Mouse (Mus musculus): ENCODE measurements around the gene Tnrc6c. TPM values are rescaled to one million over a fixed set of nuclear protein-coding genes. Genes with fewer than 3 reads are reported as not detected.

Tnrc6c gene
- polyA plus RNA-seq, 1 experiment: 28.1 TPM

DNA sequence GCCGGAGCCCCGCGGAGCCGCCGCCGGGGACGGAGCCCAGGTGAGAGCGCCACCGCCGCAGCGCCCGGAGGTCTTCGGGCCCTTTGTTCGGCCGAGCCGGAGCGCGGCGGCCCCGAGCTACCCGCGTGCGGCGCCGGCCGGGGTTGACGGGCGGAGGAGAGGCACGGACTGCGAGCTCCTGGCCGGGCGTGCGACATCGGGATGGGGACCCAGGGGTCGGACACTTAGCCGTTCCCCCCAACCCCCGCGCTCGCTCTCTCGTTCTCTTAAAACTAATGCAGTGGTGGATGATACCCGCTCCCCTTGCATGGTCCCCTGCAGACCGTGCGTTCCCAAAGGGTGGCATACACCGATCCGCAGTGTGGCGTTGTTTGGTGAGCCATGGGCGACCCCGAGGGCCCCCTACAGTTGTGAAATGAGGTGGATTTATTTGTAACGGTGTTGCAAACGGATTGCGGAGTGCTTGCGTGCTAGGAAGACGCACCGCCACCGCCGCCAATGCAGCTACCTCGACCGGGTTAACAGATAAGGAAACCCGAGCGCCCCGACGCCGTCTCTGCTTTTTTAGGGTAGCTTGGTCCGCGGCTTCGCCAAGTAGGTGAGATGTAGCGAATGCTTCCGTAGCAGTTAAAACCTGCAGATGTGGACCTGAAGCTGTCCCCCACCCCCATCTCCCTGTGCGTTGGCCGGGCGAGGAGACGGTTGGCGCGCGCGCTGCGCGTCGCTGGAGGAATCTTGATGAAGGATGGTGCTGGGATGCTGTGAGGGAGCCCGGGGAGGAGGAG, 1.4 kb downstream of the Tnrc6c start:
- TF ChIP-seq GATA1 (IDR thresholded peaks at IDR 0.05; ENCODE audit: low read length): no peak

DNA sequence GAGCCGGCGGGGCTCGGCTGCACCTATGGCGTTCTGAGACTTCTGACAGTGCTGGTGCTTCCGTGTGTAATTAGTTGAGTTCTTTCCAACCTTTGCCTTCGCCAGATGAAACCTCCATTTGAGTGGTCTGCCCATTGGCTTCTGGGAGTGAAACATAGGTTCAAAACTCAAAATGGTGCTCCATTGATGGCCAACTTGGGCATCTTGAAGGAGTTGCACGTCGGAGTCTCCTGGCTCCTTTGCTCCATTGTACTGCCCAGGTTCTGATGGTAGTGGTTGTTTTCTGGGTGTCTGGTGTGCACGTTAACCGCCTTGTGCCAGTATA, 1.9 kb downstream of the Tnrc6c start:
- no peak for TF ChIP-seq GATA1 (IDR thresholded peaks at IDR 0.05; ENCODE audit: low read length)

DNA sequence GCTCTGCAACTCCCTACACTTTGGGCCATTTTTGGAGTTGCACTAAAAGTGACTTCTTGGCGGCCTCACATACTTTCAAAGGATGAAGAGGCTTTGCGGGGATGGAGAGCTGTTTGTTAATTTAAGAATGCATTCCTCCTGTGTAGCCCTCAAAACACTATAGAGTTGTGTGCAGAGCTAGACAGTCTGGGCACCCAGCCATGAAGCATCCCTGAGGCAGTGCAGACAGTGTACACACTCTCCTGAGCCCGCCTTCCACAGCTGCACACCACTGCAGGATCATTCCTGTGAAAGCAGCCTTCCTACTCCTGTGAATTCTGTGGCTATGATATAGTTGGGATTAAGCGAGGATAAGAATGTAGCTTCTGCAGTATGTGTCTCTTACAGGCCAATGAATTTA, 4.9 kb downstream of the Tnrc6c start:
- TF ChIP-seq GATA1 (IDR thresholded peaks at IDR 0.05; ENCODE audit: low read length): no peak

DNA sequence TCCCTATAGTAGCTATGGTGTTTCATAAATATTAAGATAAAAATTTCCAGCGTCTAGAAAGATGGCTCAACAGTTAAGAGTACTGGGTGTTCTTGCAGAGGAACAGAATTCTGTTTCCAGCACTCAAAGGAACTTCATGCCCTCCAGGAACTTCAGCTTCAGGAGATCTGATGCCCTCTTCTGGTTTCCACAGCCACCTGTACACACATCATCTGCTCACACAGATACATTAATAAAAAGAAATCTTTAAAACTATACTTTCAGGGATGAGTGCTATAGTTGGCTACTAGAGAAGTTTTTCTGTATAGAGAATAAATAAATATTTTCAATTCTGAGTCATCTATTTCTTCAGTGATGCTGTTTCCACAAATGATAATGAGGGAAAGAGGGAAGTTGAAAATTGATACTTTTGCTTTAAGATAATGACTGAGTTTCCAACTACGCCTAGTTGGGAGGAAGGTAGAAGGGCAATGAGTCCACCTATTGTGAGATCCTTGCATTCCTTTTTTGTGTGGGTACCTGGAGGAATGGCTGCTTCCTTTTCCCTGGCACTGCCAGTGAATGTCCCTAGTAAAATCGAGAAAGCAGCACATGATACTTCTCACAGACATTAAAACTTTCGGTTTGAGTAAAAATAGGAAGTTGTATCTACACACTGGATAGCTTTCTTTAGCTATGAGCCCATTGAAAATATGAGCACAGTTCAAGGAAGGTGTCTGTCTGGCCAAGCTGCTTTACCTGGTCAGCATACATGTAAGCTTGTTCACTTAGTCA, 9.1 kb downstream of the Tnrc6c start:
- TF ChIP-seq GATA1 (IDR thresholded peaks at IDR 0.05; ENCODE audit: low read length): no peak

DNA sequence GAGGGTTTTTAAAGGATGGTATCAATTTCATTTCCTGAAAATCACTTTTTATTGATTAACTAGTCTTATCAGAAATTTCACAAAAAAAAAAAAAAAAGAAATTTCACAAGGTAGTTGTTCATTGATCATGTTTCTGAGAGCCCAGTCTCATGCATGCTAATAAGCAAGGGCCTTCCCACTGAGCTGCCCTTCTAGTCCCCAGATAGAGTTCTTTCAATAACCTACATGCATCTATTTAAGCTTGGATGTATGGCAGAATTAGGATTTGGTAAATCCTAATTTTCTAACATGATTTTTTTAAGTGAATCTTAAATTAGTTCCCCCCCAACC, 9.7 kb downstream of the Tnrc6c start:
- TF ChIP-seq GATA1 (IDR thresholded peaks at IDR 0.05; ENCODE audit: low read length): no peak

DNA sequence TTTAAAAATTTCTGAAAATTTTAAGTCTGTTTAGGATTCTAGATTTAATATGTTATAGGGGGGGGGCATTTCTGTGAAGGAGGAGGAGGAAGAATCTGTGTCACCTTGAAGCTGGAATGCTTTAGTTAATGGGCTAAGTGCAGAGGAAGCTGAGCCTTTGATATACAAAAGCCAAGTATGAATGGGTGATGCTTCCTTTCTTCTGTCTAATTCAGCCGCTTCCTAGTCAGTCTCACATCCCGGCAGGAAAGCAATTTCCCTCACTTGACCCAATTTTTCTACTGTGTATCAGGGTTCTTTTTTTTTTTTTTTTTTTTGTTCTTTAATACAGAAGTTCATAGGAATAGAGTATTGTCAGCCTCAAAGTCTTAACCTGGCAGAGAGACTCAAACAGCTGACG, 11.1 kb downstream of the Tnrc6c start:
- no peak for TF ChIP-seq GATA1 (IDR thresholded peaks at IDR 0.05; ENCODE audit: low read length)

DNA sequence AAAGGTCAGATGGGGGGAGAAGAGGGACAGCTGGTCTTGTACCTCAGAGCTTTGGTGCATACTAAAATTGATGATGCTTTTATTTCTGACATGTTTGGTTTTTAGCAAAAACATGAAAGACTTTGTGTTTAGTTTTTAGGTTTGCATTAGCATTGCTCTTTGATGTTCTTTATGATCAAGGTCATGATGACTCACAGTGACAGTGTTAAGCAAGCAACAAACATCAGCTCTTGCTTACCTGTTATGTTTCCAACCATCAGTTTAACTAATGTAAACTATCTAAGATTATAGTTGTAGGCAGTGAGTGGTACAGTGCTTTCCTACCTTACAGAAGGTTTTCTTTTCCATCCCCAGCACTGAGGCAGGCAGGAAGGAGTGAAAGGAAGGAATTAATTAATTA, 12.5 kb downstream of the Tnrc6c start:
- TF ChIP-seq GATA1 (IDR thresholded peaks at IDR 0.05; ENCODE audit: low read length): no peak

DNA sequence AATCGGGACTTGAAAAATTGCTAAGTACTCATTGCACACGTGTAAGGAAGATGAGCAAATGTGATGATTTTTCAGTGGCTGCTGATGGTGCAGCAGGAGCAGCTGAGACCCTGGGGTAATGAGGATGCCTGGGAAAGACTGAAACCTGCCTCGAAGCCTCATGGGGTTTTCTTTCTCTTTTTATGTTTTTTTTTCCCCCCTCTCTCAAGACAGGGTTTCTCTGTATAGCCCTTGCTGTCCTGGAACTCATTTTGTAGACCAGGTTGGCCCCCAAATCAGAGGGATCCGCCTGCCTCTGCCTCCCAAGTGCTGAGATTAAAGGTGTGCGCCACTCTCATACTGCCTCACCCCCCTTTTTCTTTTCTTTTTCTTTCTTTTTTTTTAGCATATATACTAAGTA, 13.1 kb downstream of the Tnrc6c start:
- no peak for TF ChIP-seq GATA1 (IDR thresholded peaks at IDR 0.05; ENCODE audit: low read length)

DNA sequence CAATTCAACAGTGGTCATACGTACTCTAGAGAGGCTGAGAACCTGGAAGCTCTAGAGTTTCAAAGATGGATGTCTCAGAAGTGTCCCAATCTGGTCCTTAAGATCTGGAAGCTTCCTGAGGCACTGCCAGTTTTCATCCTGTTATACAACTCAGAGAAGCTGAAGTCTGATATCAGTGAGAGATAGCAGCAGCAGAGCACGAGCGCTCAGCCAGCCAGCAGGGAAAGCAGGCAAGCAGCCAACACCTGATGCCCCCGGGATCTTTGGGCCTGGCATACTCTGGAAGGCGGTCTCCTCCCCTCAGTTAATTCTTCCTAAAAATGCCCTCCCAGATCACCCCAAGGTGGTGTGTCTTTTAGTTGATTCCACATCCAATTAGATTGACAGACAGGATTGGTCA, 13.7 kb downstream of the Tnrc6c start:
- TF ChIP-seq GATA1 (IDR thresholded peaks at IDR 0.05; ENCODE audit: low read length): no peak

DNA sequence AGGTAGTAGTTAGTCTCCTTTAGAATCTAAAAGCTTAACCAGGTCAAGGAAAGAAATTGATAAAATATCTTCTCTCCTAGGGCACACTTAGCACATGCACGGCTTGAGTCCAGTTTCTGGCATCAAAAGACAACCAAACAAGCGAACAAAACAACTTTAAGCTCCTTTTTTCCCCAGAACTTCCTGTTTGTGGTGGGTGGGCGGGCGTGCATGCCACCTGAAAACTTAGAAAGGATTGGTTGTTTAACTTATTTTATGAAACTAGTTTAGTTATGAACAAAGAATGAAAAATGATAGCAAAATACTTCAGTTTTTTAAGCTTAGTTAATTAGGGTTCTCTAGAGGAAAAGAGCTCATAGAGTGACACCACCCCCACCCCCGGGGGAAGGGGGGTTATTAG, 17.5 kb downstream of the Tnrc6c start:
- no peak for TF ChIP-seq GATA1 (IDR thresholded peaks at IDR 0.05; ENCODE audit: low read length)

DNA sequence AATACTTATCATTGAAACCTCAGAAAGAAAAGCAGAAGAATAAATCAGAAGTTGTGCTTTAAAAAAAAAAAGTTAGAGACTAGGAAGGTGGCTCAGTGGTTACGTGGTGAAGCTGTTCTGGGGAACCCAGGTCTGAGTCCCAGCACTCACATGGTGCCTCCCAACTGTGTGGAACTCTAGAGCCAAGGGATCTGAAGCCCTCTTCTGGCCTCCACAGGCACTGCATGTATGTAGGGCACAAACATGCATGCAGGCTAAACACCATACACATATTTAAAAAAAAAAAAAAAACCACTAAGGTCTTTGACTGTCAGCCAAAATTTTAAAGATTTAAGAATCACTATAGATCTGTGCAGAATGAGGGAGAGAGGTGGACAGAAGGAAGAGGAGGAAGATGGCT, 20.4 kb downstream of the Tnrc6c start:
- no peak for TF ChIP-seq GATA1 (IDR thresholded peaks at IDR 0.05; ENCODE audit: low read length)

DNA sequence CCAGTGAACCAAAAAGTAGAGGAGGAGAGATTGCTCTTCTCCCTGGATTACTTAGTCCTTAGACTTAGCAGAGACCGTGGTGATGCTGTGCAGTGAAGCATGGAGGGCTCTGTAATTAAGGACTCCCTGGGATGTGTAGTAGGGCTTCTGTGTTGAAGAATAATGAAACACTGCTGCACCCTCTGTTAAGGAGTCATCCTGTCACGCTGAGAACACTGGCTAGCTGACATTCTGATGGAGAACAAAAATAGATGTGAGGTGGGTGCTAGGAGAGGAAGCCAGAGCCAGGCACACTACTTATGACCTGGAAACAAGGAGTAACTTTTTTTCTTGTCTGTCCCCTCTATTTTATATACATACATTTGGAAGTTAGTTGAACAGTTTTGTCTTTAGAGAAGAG, 22.6 kb downstream of the Tnrc6c start:
- TF ChIP-seq GATA1 (IDR thresholded peaks at IDR 0.05; ENCODE audit: low read length): no peak

DNA sequence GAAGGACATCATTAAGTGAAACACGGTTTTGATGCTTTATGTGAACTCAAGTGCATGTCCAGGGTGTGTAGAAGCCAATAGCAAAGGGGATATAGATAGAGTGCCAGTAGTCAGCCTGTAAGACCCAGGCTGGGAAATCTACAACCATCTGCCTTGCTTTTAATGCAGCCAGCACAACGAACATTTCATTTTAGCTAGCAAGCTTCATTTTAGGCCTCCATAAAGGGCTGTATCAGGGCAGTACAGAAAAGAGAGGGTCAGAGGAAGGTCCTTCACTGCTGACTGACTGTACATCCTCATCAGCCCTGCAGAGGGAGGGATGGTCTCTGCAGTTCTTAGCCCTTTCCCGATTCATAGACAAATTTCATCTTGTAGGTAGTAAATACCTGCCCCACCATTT, 23.0 kb downstream of the Tnrc6c start:
- TF ChIP-seq GATA1 (IDR thresholded peaks at IDR 0.05; ENCODE audit: low read length): no peak

DNA sequence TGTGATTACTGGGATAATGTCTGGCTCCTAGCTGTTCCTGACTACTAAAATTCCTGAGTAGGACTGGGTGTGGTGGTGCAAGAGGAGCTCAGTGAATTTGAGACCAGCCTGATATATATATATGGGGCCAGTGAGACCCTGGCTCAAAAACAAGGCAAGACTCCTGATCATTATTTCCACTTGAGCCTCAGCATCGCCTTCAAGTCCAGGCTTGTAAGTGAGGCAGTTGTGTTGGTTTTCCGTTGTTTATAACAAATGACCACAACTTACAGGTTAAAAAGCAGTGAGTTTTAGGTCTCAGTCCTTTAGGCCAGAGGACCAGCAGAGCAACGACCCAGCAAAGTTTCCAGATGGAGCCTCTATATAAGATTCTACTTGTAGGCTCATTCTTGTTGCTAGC, 23.5 kb downstream of the Tnrc6c start:
- TF ChIP-seq GATA1 (IDR thresholded peaks at IDR 0.05; ENCODE audit: low read length): no peak

DNA sequence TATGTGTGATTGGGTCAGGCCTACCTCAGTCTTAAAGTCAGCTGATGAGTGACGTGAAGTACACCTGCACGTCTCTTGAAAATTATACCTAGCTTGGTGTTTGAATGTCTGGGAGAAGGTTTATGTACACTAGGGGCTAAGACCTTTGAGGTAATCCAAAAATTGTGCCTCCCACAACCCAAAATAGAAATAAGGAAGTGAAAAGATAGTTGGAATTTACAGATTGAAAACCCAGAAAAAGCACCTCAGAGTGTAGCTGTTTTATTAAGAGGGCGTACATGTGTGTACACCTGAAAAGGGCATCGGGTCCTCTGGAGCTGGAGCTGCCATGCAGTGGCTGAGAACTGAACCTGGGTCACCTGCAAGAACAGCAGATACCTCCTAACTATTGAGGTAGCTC, 24.1 kb downstream of the Tnrc6c start:
- no peak for TF ChIP-seq GATA1 (IDR thresholded peaks at IDR 0.05; ENCODE audit: low read length)

DNA sequence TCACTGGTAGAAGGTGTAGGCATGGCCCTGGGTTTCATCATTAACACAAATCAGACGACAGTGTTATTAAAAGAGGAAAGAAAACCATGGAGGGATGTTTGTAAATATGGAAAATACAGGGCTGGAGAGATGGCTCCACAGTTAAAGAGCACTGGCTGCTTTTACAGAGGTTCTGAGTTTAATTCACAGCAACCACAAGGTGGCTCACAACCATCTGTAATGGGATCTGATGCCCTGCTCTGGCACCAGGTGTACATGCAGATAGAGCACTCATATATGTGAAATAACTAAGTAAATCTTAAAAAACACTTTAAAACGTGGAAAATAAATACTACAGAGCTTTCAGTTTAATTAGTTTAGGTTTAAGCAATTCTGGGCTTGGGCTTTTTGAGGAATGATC, 24.7 kb downstream of the Tnrc6c start:
- no peak for TF ChIP-seq GATA1 (IDR thresholded peaks at IDR 0.05; ENCODE audit: low read length)

DNA sequence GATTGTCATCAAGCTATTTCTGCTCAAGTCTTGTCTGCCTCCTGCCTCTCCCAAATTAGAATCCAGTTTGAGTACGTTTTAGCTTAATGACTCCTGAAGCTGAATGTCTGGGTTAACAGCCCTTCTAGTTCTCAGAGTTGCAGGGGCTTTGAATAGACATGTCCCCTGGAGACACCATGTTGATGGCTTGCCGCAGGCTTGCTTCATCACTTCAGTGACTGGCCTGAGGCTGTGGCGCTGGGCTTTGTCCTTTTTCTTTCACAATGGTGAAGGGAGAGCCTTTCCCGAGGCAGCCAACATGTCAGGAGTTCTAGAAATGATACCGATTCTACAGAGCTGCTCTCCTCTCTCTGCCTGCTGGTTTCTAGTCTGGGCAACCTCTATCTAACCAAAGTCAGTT, 30.6 kb downstream of the Tnrc6c start:
- no peak for TF ChIP-seq GATA1 (IDR thresholded peaks at IDR 0.05; ENCODE audit: low read length)
